Mouse (Mus musculus): ENCODE results near the gene Atp6v1fnb.

GRCm38 (mm10) chr6:29473941-29474691 is 2.9 kb downstream of the Atp6v1fnb start:
- TF ChIP-seq CTCF (IDR thresholded peaks at IDR 0.05; ENCODE audit: low read depth, low read length) (no peak), GATA1 (IDR thresholded peaks at IDR 0.05; ENCODE audit: borderline replicate concordance, low read length) (no peak), GATA2 (IDR thresholded peaks at IDR 0.05; ENCODE audit: borderline replicate concordance, low read depth, low read length) (no peak), POLR2AphosphoS5 (IDR thresholded peaks at IDR 0.05; ENCODE audit: insufficient replicate concordance, low read depth, low read length) (no peak)
